Mouse (Mus musculus) neutrophil, adult 5-6 weeks (primary cell): ENCODE results near the gene Nalcn. TPM values are rescaled to one million over a fixed set of nuclear protein-coding genes. Genes with fewer than 3 reads are reported as not detected.

Experiments used
- ATAC-seq: fragments of 151-379, 151-347 bp; 2 replicates; pipeline ENCODE4 v1.8.0; 2017; ENCODE audit warnings: mild to moderate bottlenecking, moderate TSS enrichment; ENCODE audit not compliant: insufficient number of reproducible peaks, poor library complexity, low FRiP score, severe bottlenecking; ENCODE audit errors: extremely low read depth
- total RNA-seq: library from RNA; stranded (forward); fragments of 200-1000 nt; gene quantifications from 2 replicates; pipeline ENCODE4 v1.2.3, GENCODE M21; 2017

Gene Nalcn
- total RNA-seq, 1 experiment from 2014 or later: 0.12 TPM

DNA sequence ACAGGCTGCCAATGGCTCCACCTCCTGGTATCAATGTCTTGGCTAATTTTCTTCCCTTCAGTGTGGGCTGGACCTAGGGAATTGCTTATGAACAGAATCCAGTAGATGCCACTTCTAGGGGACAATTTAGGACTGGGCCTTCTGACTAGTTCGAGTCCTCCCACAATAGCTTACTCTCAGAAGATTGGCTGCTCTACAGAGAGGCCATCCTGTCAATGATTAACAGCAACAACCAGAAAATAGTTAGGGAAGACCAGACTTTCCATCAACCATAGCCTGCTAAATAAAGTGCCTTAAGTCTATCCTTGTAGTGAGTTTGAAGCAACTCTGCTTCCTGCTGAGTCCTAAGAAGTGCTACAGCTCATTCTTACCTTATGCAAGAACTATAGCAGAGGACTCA lies 386.2 kb downstream of the Nalcn start:
- ATAC-seq: no peak

DNA sequence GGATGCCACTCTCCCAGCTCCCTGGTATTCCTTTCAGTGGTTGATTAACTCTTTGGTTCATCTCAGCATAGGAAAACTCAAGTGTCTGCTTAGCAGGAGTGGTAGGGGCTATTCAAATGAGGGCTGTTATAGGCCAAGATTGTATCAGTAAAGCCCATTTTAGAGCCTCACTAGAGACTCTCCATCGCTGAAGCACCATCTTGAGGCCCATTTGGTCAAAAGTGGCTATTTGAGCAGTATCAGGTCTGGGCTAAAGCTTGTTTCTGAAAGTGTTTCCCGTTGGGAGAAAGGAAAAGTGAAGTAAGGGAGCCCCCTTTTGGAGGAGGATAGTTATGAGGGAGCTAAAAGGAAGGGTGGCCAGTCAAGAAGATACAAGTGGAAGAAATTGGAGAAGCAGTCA lies 387.0 kb downstream of the Nalcn start:
- ATAC-seq: no peak

GRCm38 (mm10) chr14:123237002-123237401 lies 389.9 kb downstream of the Nalcn start:
- no peak for ATAC-seq

- no peak for ATAC-seq
These were observed 394.2 kb downstream of the Nalcn start for GRCm38 (mm10) chr14:123232630-123233206.

Other genes with a start within 250 kb of the Nalcn start
- gene Itgbl1, start 32.8 kb upstream of the Nalcn start, total RNA-seq: not detected in 2 replicates